Mouse (Mus musculus) spleen, adult 2 months (tissue): ENCODE data around the gene Vapb.

Experiments
- CTCF ChIP-seq: fragments of 200-500 bp; IDR thresholded peaks from 2 replicates; pipeline ENCODE4 v1.5.1; 2011; ENCODE audit warnings: mild to moderate bottlenecking, inconsistent platforms; ENCODE audit not compliant: insufficient read depth, insufficient read length, insufficient replicate concordance; ENCODE audit errors: extremely low read depth
- POLR2A ChIP-seq: fragments of 200-500 bp; IDR thresholded peaks from 2 replicates; pipeline ENCODE4 v1.6.1; 2011; ENCODE audit warnings: low read depth, low read length, inconsistent platforms

DNA sequence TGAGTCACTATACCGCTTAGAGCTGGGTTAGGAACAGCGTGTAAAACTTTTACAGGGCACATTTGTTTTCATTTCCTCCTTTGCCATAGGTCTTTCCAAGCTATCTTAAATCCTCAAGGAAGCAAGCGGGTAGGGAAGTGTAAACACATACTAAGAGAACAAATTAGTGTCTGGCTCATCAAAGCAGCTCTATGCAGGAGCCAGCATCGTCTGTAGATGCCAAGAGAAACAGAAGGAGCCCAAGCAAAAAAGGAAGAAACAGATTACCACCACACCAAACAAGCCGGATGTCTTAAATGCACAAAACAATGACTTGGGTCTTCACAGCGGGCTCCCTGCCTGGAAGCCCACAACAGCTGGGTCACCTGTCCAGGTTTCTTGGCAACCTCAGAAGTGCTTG is 27.1 kb upstream of the Vapb start:
- TF ChIP-seq POLR2A, result no peak
- TF ChIP-seq CTCF, result no peak
